In the genomic region with DNA sequence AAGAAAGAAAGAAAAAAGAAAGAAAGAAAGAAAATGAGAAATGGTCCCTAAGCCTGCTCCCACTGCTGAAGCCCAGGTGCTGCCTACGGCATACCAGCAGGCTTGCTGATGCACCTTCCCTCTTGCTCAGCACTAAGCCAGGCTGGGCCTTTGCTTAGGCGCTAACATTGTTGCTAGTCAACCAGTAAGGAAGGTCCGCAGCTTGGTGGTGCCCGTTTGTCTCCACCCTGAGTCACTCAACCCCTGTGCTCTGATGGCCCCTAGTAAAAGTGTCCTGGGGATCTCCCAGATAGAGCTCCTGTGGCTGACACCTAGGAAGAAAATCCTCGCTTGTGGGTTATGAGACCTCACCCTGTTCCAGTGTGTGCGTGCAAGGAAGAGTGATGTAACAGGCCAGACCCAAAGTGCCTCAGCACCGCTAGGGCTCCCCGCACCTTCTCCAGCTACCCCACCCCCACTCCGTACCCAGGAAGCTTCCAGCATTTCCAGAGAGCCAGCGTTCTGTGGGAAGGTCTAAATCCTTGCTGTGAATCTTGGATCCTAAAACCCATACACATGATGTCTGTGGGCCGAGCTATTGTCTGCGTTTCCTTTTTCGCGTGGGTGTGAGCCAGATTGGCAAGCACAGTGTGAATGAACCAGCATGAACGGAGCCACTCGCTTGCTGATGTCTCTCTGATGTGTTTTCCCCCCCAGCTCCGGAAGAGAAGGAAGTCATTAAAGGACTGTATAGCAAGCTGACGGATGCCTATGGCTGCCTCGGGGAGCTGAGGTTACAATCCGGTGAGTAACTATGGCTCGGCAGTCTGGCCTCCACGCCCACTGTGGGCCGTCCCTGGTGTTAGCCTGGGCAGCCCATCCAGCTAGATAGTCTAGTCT, we compare ENCODE assay signal across 8 mouse cellular contexts. TPM values are rescaled to one million over a fixed set of nuclear protein-coding genes. Genes with fewer than 3 reads are reported as not detected.
DNase-seq lines count a peak whose midpoint lies in the region; ATAC-seq lines count a peak whose summit lies in the region.

No protein-coding gene starts in this region.

- ATAC-seq in forebrain, embryonic 15.5 days (replicated peaks), result 0 out of 2 replicates have a peak, but pooled peaks have one; percentile 57
- ATAC-seq in forebrain, embryonic 11.5 days (replicated peaks; ENCODE audit: low FRiP score), result no peak
- peak; percentile 65 for ATAC-seq in hindbrain, embryonic 16.5 days
- ATAC-seq in midbrain, embryonic 16.5 days, result no peak

- 49% methylated on average over 23 of the region's 23 CpGs for WGBS in forebrain, embryonic 15.5 days
- WGBS in forebrain, embryonic 11.5 days, result 58% methylated on average over 23 of the region's 23 CpGs
- WGBS in hindbrain, embryonic 16.5 days, result 37% methylated on average over 23 of the region's 23 CpGs
- whole genome bisulfite sequencing in midbrain, embryonic 16.5 days, result 53% methylated on average over 23 of the region's 23 CpGs

- no peaks in the 10 kb centered on the region for H3K27me3 ChIP-seq in forebrain, embryonic 15.5 days
- H3K27me3 ChIP-seq in forebrain, embryonic 11.5 days (ENCODE audit: control insufficient read depth, insufficient read depth, low read length), result no peaks in the 10 kb centered on the region
- H3K27me3 ChIP-seq in hindbrain, embryonic 16.5 days (replicated peaks; ENCODE audit: control insufficient read depth, insufficient read depth, low read length), result no peaks in the 10 kb centered on the region
- H3K27me3 ChIP-seq in midbrain, embryonic 16.5 days (ENCODE audit: control insufficient read depth, insufficient read depth, low read depth, low read length), result no peaks in the 10 kb centered on the region

- H3K36me3 ChIP-seq in forebrain, embryonic 15.5 days, result no peaks in the 10 kb centered on the region
- no peaks in the 10 kb centered on the region for H3K36me3 ChIP-seq in forebrain, embryonic 11.5 days (ENCODE audit: control insufficient read depth, insufficient read depth, low read length)
- H3K36me3 ChIP-seq in hindbrain, embryonic 16.5 days (ENCODE audit: control insufficient read depth, insufficient read depth, low read length), result no peaks in the 10 kb centered on the region
- no peaks in the 10 kb centered on the region for H3K36me3 ChIP-seq in midbrain, embryonic 16.5 days (ENCODE audit: control insufficient read depth, insufficient read depth, low read length)

- no peak overlapping the region for H3K27ac ChIP-seq in forebrain, embryonic 15.5 days (replicated peaks)
- H3K27ac ChIP-seq in forebrain, embryonic 11.5 days (ENCODE audit: low read depth, low read length), result no peak overlapping the region
- no peak overlapping the region for H3K27ac ChIP-seq in hindbrain, embryonic 16.5 days (ENCODE audit: low read depth, low read length)
- H3K27ac ChIP-seq in midbrain, embryonic 16.5 days (ENCODE audit: low read length), result no peak overlapping the region

- intact Hi-C loops in left cerebral cortex, postnatal 25 days (cut with DNase I), result loop anchor here (2.0 kb wide), 1 partner anchor 35 kb away; the partner anchor contains the start of gene Synj2

- peaks cover 21% of the 10 kb centered on the region for H3K4me1 ChIP-seq in forebrain, embryonic 15.5 days
- peaks cover 2% of the 10 kb centered on the region for H3K4me1 ChIP-seq in forebrain, embryonic 11.5 days (replicated peaks; ENCODE audit: control insufficient read depth, insufficient read depth, low read length)
- H3K4me1 ChIP-seq in hindbrain, embryonic 16.5 days (ENCODE audit: control insufficient read depth, insufficient read depth, low read depth, low read length), result peaks cover 12% of the 10 kb centered on the region
- H3K4me1 ChIP-seq in midbrain, embryonic 16.5 days (ENCODE audit: control insufficient read depth, insufficient read depth, low read length), result peaks cover 2% of the 10 kb centered on the region; the same call in 1 of the 2 replicates

- DNase-seq in forebrain, embryonic 11.5 days (ENCODE audit: low spot score), result no peak
- peak; percentile 73 for DNase-seq in adipocyte (ENCODE audit: low spot score)
- peak; percentile 81 to 88 for DNase-seq in frontal cortex, postnatal 36 days (ENCODE audit: low spot score in 2 of 2)
- peak; percentile 82 to 96 for DNase-seq in left cerebral cortex, postnatal 25 days (ENCODE audit: low spot score in 2 of 2)
- peak; percentile 33 to 56 for DNase-seq in thymus, adult 18-20 months

- no peak overlapping the region for H3K9ac ChIP-seq in forebrain, embryonic 15.5 days (replicated peaks)
- H3K9ac ChIP-seq in forebrain, embryonic 11.5 days (ENCODE audit: low read length), result no peak overlapping the region
- peak overlapping the region; percentile 10; the same call in 1 of the 2 replicates for H3K9ac ChIP-seq in hindbrain, embryonic 16.5 days (ENCODE audit: low read depth, low read length)
- H3K9ac ChIP-seq in midbrain, embryonic 16.5 days (ENCODE audit: low read depth, low read length), result no peak overlapping the region

- H3K4me3 ChIP-seq in forebrain, embryonic 15.5 days, result no peak overlapping the region
- no peak overlapping the region for H3K4me3 ChIP-seq in forebrain, embryonic 11.5 days (ENCODE audit: low read depth, low read length)
- peak overlapping the region; percentile 4; the same call in 1 of the 2 replicates for H3K4me3 ChIP-seq in hindbrain, embryonic 16.5 days (ENCODE audit: low read length)
- no peak overlapping the region for H3K4me3 ChIP-seq in midbrain, embryonic 16.5 days (ENCODE audit: low read depth, low read length)

- H3K9me3 ChIP-seq in forebrain, embryonic 15.5 days, result no peaks in the 10 kb centered on the region
- H3K9me3 ChIP-seq in forebrain, embryonic 11.5 days (ENCODE audit: control insufficient read depth, low read length), result no peaks in the 10 kb centered on the region
- H3K9me3 ChIP-seq in hindbrain, embryonic 16.5 days (ENCODE audit: control insufficient read depth, low read length), result no peaks in the 10 kb centered on the region
- no peaks in the 10 kb centered on the region for H3K9me3 ChIP-seq in midbrain, embryonic 16.5 days (replicated peaks; ENCODE audit: control insufficient read depth, low read length, poor library complexity, severe bottlenecking)

- H3K4me2 ChIP-seq in forebrain, embryonic 15.5 days (replicated peaks), result no peak overlapping the region
- no peak overlapping the region for H3K4me2 ChIP-seq in forebrain, embryonic 11.5 days (ENCODE audit: low read depth, low read length, severe bottlenecking)
- peak overlapping the region; percentile 41 for H3K4me2 ChIP-seq in hindbrain, embryonic 16.5 days (ENCODE audit: low read length)
- peak overlapping the region; percentile 10; the same call in 1 of the 2 replicates for H3K4me2 ChIP-seq in midbrain, embryonic 16.5 days (ENCODE audit: low read length)

RNA-seq across cellular contexts. Expression of gene Synj2, which starts 34.3 kb away (rescaled TPM):
- 0.81 and 1.4 TPM in 2 replicates for polyA plus RNA-seq in forebrain, embryonic 15.5 days (2015; fragmentation: Nextera tagmentation; extraction: Ambion mirVana)
- 1.0 and 1.2 TPM in 2 replicates for polyA plus RNA-seq in forebrain, embryonic 11.5 days (2014; fragmentation: Nextera tagmentation; extraction: Ambion mirVana)
- polyA plus RNA-seq in hindbrain, embryonic 16.5 days (2015; fragmentation: Nextera tagmentation; extraction: Ambion mirVana), result 1.9 and 2.1 TPM in 2 replicates
- 100 to 1,000 TPM in 1 of 2 experiments, 10 to 100 TPM in 1; 84.0 to 123 TPM for total RNA-seq in left cerebral cortex, postnatal 25 days (2021)
- 0.93 and 1.5 TPM in 2 replicates for polyA plus RNA-seq in midbrain, embryonic 16.5 days (2015; fragmentation: Nextera tagmentation; extraction: Ambion mirVana)

Comparison
In these comparisons a context has a peak if more than half of its experiments do, and no peak if none do; other contexts are left out.
1. ATAC-seq: peak in forebrain, embryonic 15.5 days (single experiment) and hindbrain, embryonic 16.5 days (single experiment); none in forebrain, embryonic 11.5 days (single experiment) and midbrain, embryonic 16.5 days (single experiment).
2. H3K4me2 ChIP-seq: peak in hindbrain, embryonic 16.5 days (single experiment) and midbrain, embryonic 16.5 days (single experiment); none in forebrain, embryonic 15.5 days (single experiment) and forebrain, embryonic 11.5 days (single experiment).